Mouse (Mus musculus) cerebellum, postnatal 4 days (tissue): ENCODE measurements at regions not wholly inside any gene's neighbourhood (a gene's known extent, or its start where the extent isn't known, plus 50 kb on each side); places are given as distances from the start of the nearest gene placed in this dataset.

ENCODE experiments used
- DNase-seq, 2 experiments: peaks; one replicate each; pipeline ENCODE4 v3.0.0; 2022; ENCODE audit warnings: low spot score in 2 of 2, mixed read lengths in 1 of 2

- DNase-seq = no peak
These were observed 166.8 kb upstream of the Map3k1 start for GRCm38 (mm10) chr13:111975549-111975948.

GRCm38 (mm10) chr13:111977769-111978674, 169.2 kb upstream of the Map3k1 start:
- no peak for DNase-seq

- DNase-seq = peak in 1 of 2 experiments; percentile 41
These were observed 169.9 kb upstream of the Map3k1 start for GRCm38 (mm10) chr13:111978675-111979020.

GRCm38 (mm10) chr13:111979428-111980204, 170.8 kb upstream of the Map3k1 start:
- no peak for DNase-seq

- DNase-seq = no peak
These were observed 171.4 kb upstream of the Map3k1 start for GRCm38 (mm10) chr13:111980205-111980595.

- no peak for DNase-seq
These were observed 172.3 kb upstream of the Map3k1 start for GRCm38 (mm10) chr13:111981103-111981502.

- DNase-seq = no peak
These were observed 174.1 kb upstream of the Map3k1 start for GRCm38 (mm10) chr13:111982796-111983460.

GRCm38 (mm10) chr13:111984081-111984574, 175.3 kb upstream of the Map3k1 start:
- no peak for DNase-seq

GRCm38 (mm10) chr13:111985406-111985805, 176.6 kb upstream of the Map3k1 start:
- DNase-seq = no peak

- no peak for DNase-seq
These were observed 177.9 kb upstream of the Map3k1 start for GRCm38 (mm10) chr13:111986681-111987080.

GRCm38 (mm10) chr13:111987420-111987819, 178.6 kb upstream of the Map3k1 start:
- no peak for DNase-seq

- DNase-seq = no peak
These were observed 182.2 kb upstream of the Map3k1 start for GRCm38 (mm10) chr13:111990913-111991534.

- no peak for DNase-seq
These were observed 183.5 kb upstream of the Map3k1 start for GRCm38 (mm10) chr13:111992075-111992847.

GRCm38 (mm10) chr13:111994862-111995490, 186.2 kb upstream of the Map3k1 start:
- DNase-seq = no peak

GRCm38 (mm10) chr13:111995716-111996115, 186.9 kb upstream of the Map3k1 start:
- no peak for DNase-seq

- DNase-seq = peak in 1 of 2 experiments; percentile 78
These were observed 188.1 kb upstream of the Map3k1 start for GRCm38 (mm10) chr13:111996910-111997309.

GRCm38 (mm10) chr13:111997980-111998945, 189.5 kb upstream of the Map3k1 start:
- peak in 1 of 2 experiments; percentile 65 for DNase-seq

GRCm38 (mm10) chr13:111999647-112000292, 191.0 kb upstream of the Map3k1 start:
- DNase-seq = no peak

- DNase-seq = no peak
These were observed 191.5 kb upstream of the Map3k1 start for GRCm38 (mm10) chr13:112000293-112000665.
